Mouse (Mus musculus) neural tube, embryonic 12.5 days (tissue): ENCODE measurements around the gene Rnps1. TPM values are rescaled to one million over a fixed set of nuclear protein-coding genes. Genes with fewer than 3 reads are reported as not detected.

Experiments
- ATAC-seq: fragments of 200-750 bp; cut with Nextera tagmentation; 2 replicates; pipeline ENCODE4 v1.8.0; 2017; ENCODE audit warnings: low read depth, mild to moderate bottlenecking, moderate TSS enrichment, moderate library complexity; ENCODE audit not compliant: low FRiP score
- H3K27ac ChIP-seq: fragments of 300-500 bp; sonication (generic); 2 replicates; pipeline ENCODE4 v1.5.1; 2016
- H3K27me3 ChIP-seq: fragments of 300-500 bp; sonication (generic); replicated peaks from 2 replicates; pipeline ENCODE4 v1.6.1; 2016; ENCODE audit warnings: mild to moderate bottlenecking
- H3K36me3 ChIP-seq: fragments of 300-500 bp; sonication (generic); 2 replicates; pipeline ENCODE4 v1.6.1; 2016; ENCODE audit warnings: mild to moderate bottlenecking
- H3K4me1 ChIP-seq: fragments of 300-500 bp; sonication (generic); 2 replicates; pipeline ENCODE4 v1.6.1; 2016
- H3K4me2 ChIP-seq: fragments of 300-500 bp; sonication (generic); replicated peaks from 2 replicates; pipeline ENCODE4 v1.6.1; 2016; ENCODE audit warnings: mild to moderate bottlenecking
- H3K4me3 ChIP-seq: fragments of 300-500 bp; sonication (generic); 2 replicates; pipeline ENCODE4 v1.5.1; 2016
- H3K9ac ChIP-seq: fragments of 300-500 bp; sonication (generic); 2 replicates; pipeline ENCODE4 v1.6.1; 2016; ENCODE audit warnings: mild to moderate bottlenecking
- H3K9me3 ChIP-seq: fragments of 300-500 bp; sonication (generic); 2 replicates; pipeline ENCODE4 v1.6.1; 2016; ENCODE audit warnings: mild to moderate bottlenecking
- WGBS: fragments of 180-500 bp; shearing (Covaris S2); methylation state at CpG from one replicate; pipeline ENCODE4 v1.1.7; 2016; 5-methylcytosine and 5-hydroxymethylcytosine counted together
- polyA plus RNA-seq: library from polyadenylated mRNA; unstranded; fragments of >200 nt; fragmentation: Nextera tagmentation; extraction: Ambion mirVana; gene quantifications from 2 replicates; pipeline ENCODE4 v1.2.1, GENCODE M21; 2016

The Rnps1 gene
- polyA plus RNA-seq, result 333 and 341 TPM in 2 replicates

DNA sequence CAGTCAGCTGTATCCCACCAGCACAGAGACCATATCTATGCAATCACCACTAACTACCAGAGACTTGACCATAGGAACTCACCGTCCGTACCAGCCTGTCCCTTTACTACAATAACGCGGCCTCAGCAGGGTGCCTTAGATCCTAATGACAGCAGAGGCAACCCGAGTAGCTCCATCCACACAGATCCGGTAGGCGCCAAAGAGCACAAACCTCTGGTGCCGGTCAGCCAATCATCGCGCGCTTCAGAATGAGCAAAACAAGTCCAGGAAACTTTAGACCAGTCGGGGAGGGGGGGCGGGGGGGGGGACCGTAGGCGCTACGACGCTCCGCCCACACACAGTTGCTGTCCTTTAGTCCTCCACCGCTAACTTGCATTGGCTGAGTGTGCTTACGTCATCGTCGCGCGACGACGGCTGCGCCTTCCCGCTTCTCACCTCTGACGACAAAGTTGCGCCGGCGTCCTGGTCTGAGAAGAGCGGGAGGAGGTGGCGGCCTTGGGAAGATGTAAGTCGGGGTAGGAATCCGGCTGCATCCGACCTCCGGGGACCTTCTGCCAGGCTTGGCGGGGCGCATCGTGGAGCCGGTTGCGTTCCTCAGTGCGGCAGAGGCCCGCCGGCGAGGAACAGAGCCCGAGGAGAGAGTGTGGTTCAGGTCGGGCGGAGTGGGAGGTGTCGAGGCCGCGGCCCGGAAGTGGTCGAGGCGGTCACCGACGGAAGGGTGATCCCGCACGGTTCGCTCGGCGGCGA lies at the start of gene Rnps1:
Rnps1 (plus strand) TSS at position 336 of the 747 bp plus-strand sequence.
- H3K9ac ChIP-seq, result peak within 1 kb of the TSS; percentile 90
- ATAC-seq, result peak; percentile 96
- H3K27ac ChIP-seq, result peak within 1 kb of the TSS; percentile 82
- peaks cover 48% of the 10 kb centered on the region for H3K36me3 ChIP-seq
- H3K4me2 ChIP-seq, result peak within 1 kb of the TSS; percentile 96
- no peaks in the 10 kb centered on the region for H3K9me3 ChIP-seq
- no peaks in the 10 kb centered on the region for H3K27me3 ChIP-seq
- peaks cover 21% of the 10 kb centered on the region for H3K4me1 ChIP-seq
- under 1% methylated on average over 64 of the region's 64 CpGs for WGBS
- peak within 1 kb of the TSS; percentile 89 for H3K4me3 ChIP-seq

DNA sequence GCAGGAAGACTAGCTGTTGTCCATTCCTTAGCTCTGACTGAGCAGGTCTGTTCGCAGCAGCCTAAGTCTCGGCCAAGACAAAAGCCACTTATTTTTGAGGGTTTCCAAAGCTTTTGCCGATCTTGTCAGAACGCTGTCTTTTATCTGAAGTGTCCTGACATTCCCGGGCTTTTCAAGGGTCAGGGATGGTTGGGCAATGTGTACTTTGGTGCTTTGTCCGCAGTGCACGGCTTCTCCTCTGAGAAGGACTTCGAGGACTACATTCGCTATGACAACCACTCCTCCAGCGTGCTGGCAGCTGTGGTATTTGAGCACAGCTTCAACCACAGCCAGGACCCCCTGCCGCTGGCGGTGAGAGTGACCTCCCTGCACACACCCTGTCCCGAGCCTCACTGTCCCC lies 48.5 kb upstream of the Rnps1 start:
- Histone ChIP-seq H3K36me3 (peaks cover 43% of the 10 kb centered on the region), H3K27ac (no peak overlapping the region), H3K4me2 (no peak overlapping the region), H3K4me1 (no peaks in the 10 kb centered on the region), H3K27me3 (no peaks in the 10 kb centered on the region), H3K4me3 (no peak overlapping the region), H3K9ac (no peak overlapping the region), H3K9me3 (no peaks in the 10 kb centered on the region)
- WGBS, result 57% methylated on average over 13 of the region's 13 CpGs
- ATAC-seq, result no peak

GRCm38 (mm10) chr17:24375094-24375712 lies 39.2 kb upstream of the Rnps1 start:
- H3K9ac ChIP-seq, result no peak overlapping the region
- H3K4me2 ChIP-seq, result no peak overlapping the region
- no peaks in the 10 kb centered on the region for H3K4me1 ChIP-seq
- no peaks in the 10 kb centered on the region for H3K9me3 ChIP-seq
- ATAC-seq, result no peak
- peaks cover 72% of the 10 kb centered on the region for H3K36me3 ChIP-seq
- H3K4me3 ChIP-seq, result no peak overlapping the region
- H3K27me3 ChIP-seq, result no peaks in the 10 kb centered on the region
- no peak overlapping the region for H3K27ac ChIP-seq
- WGBS, result 82% methylated on average over 5 of the region's 5 CpGs

DNA sequence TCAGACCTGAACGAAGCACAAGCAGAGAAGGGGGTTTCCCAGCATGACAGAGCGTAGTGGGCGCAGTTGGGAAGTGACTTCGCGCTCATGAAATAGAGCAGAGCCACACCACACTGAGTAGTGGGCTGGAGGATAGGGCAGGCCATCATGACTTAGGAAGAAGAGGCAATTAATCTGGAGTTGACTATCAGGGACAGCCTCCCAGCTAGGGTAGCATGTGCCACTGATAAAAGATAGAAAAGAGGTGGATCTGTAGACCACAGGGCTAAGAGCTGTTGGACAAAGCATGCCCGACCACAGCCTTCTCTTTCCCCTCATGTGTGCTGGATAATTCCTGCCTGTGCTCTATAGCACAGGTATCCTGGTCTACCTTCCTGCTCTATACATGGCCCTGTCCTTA lies 38.5 kb upstream of the Rnps1 start:
- Histone ChIP-seq H3K4me2 (no peak overlapping the region), H3K36me3 (peaks cover 66% of the 10 kb centered on the region), H3K4me3 (no peak overlapping the region), H3K27me3 (no peaks in the 10 kb centered on the region), H3K9ac (no peak overlapping the region), H3K9me3 (no peaks in the 10 kb centered on the region), H3K4me1 (no peaks in the 10 kb centered on the region), H3K27ac (no peak overlapping the region)
- ATAC-seq, result no peak
- WGBS, result 90% methylated on average over 6 of the region's 6 CpGs

DNA sequence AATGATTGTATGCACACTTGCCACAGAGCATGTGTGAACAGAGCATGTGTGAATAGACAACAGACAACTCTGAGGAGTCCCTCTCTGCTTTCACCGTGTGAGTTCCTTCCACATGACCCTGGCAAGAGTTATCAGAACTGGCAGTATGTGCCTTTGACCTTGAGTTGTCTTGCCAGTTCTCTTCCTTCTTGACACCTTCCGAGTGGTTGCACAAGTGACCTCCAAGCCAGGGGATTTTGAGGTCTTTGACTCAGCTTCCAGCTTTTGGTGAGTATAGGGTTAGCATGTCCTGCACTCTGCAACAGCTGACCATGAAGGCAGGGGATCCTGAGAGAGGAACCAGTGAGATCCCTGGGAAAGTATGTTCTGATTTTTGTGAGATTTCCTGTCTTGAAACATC lies 35.9 kb upstream of the Rnps1 start:
- Histone ChIP-seq H3K27ac (no peak overlapping the region), H3K27me3 (no peaks in the 10 kb centered on the region), H3K9ac (no peak overlapping the region), H3K4me2 (no peak overlapping the region), H3K4me1 (no peaks in the 10 kb centered on the region), H3K36me3 (peaks cover 64% of the 10 kb centered on the region), H3K4me3 (no peak overlapping the region), H3K9me3 (no peaks in the 10 kb centered on the region)
- WGBS, result 94% methylated on average over 2 of the region's 2 CpGs
- ATAC-seq, result no peak

GRCm38 (mm10) chr17:24383789-24384188 lies 30.6 kb upstream of the Rnps1 start:
- WGBS, result 90% methylated on average over 8 of the region's 8 CpGs
- no peak overlapping the region for H3K4me3 ChIP-seq
- H3K36me3 ChIP-seq, result peaks cover 63% of the 10 kb centered on the region
- no peak for ATAC-seq
- H3K9me3 ChIP-seq, result no peaks in the 10 kb centered on the region
- H3K27ac ChIP-seq, result no peak overlapping the region
- no peaks in the 10 kb centered on the region for H3K27me3 ChIP-seq
- H3K4me2 ChIP-seq, result no peak overlapping the region
- H3K4me1 ChIP-seq, result no peaks in the 10 kb centered on the region
- no peak overlapping the region for H3K9ac ChIP-seq

DNA sequence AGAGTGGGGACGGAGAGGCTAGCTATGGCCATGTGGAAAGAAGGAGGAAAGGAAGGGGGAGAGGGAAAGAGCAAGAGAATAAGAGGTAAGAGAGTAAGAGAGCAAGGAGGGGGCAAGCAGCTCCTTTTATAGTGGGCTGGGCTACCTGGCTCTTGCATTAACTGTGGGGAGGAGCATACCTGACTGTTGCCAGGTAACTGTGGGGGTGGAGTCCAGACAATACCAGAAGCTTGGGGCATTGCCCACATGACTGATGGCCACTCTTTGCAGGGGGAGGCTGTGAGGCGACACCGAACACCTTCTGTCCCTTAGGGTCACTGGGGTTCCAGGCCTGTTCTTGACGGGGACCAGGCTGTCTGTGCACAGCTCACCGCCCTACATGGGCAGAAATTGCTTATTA lies 25.7 kb upstream of the Rnps1 start:
- no peak overlapping the region for H3K4me2 ChIP-seq
- 92% methylated on average over 5 of the region's 5 CpGs for WGBS
- ATAC-seq, result no peak

GRCm38 (mm10) chr17:24389865-24390264 lies 24.5 kb upstream of the Rnps1 start:
- Histone ChIP-seq H3K4me1 (no peaks in the 10 kb centered on the region), H3K9ac (no peak overlapping the region), H3K9me3 (no peaks in the 10 kb centered on the region), H3K4me3 (no peak overlapping the region), H3K27ac (no peak overlapping the region), H3K36me3 (peaks cover 50% of the 10 kb centered on the region), H3K4me2 (no peak overlapping the region), H3K27me3 (no peaks in the 10 kb centered on the region)
- WGBS, result 4% methylated on average over 2 of the region's 2 CpGs
- ATAC-seq, result no peak

More for the DNA sequence above, 25.7 kb upstream of the Rnps1 start:
- H3K9ac ChIP-seq, result no peak overlapping the region
- no peaks in the 10 kb centered on the region for H3K9me3 ChIP-seq
- no peak overlapping the region for H3K4me3 ChIP-seq
- no peak overlapping the region for H3K27ac ChIP-seq
- peaks cover 60% of the 10 kb centered on the region for H3K36me3 ChIP-seq
- H3K27me3 ChIP-seq, result no peaks in the 10 kb centered on the region
- H3K4me1 ChIP-seq, result no peaks in the 10 kb centered on the region

- no peak overlapping the region for H3K9ac ChIP-seq
- no peak for ATAC-seq
- no peak overlapping the region for H3K4me2 ChIP-seq
- 69% methylated on average over 8 of the region's 8 CpGs for WGBS
- peaks cover 39% of the 10 kb centered on the region for H3K36me3 ChIP-seq
- H3K4me3 ChIP-seq, result no peak overlapping the region
- no peak overlapping the region for H3K27ac ChIP-seq
- H3K9me3 ChIP-seq, result no peaks in the 10 kb centered on the region
- H3K27me3 ChIP-seq, result no peaks in the 10 kb centered on the region
- no peaks in the 10 kb centered on the region for H3K4me1 ChIP-seq
Observed at GRCm38 (mm10) chr17:24391149-24391548, 23.2 kb upstream of the Rnps1 start.

- Histone ChIP-seq H3K27ac (no peak overlapping the region), H3K4me3 (no peak overlapping the region), H3K4me2 (no peak overlapping the region), H3K27me3 (no peaks in the 10 kb centered on the region), H3K9ac (no peak overlapping the region), H3K9me3 (no peaks in the 10 kb centered on the region), H3K36me3 (peaks cover 39% of the 10 kb centered on the region), H3K4me1 (no peaks in the 10 kb centered on the region)
- WGBS, result 55% methylated on average over 3 of the region's 4 CpGs
- ATAC-seq, result no peak
Observed at GRCm38 (mm10) chr17:24393527-24393926, 20.8 kb upstream of the Rnps1 start.

GRCm38 (mm10) chr17:24394456-24394855 lies 19.9 kb upstream of the Rnps1 start:
- H3K9me3 ChIP-seq, result no peaks in the 10 kb centered on the region
- H3K4me2 ChIP-seq, result no peak overlapping the region
- H3K4me1 ChIP-seq, result no peaks in the 10 kb centered on the region
- no peak overlapping the region for H3K9ac ChIP-seq
- H3K27ac ChIP-seq, result no peak overlapping the region
- H3K27me3 ChIP-seq, result no peaks in the 10 kb centered on the region
- H3K36me3 ChIP-seq, result peaks cover 41% of the 10 kb centered on the region
- no peak overlapping the region for H3K4me3 ChIP-seq
- ATAC-seq, result no peak
- whole genome bisulfite sequencing, result 88% methylated on average over 7 of the region's 7 CpGs

GRCm38 (mm10) chr17:24402371-24402770 lies 12.0 kb upstream of the Rnps1 start:
- Histone ChIP-seq H3K4me3 (no peak overlapping the region), H3K9ac (no peak overlapping the region), H3K4me1 (no peaks in the 10 kb centered on the region), H3K36me3 (peaks cover 85% of the 10 kb centered on the region), H3K27ac (no peak overlapping the region), H3K9me3 (no peaks in the 10 kb centered on the region), H3K27me3 (no peaks in the 10 kb centered on the region), H3K4me2 (no peak overlapping the region)
- WGBS, result 83% methylated on average over 3 of the region's 3 CpGs
- ATAC-seq, result no peak
